Mouse (Mus musculus) testis, adult 2 months (tissue): ENCODE measurements at regions not wholly inside any gene's neighbourhood (a gene's known extent, or its start where the extent isn't known, plus 50 kb on each side); places are given as distances from the start of the nearest gene placed in this dataset.
A peak's percentile ranks its signal among the peaks of the same experiment; 100 is the strongest.

Experiments
- H3K27ac ChIP-seq: fragments of 200-500 bp; 2 replicates; pipeline ENCODE4 v1.5.1; 2012; ENCODE audit warnings: low read depth, low read length; ENCODE audit not compliant: control insufficient read depth, insufficient read depth
- H3K27me3 ChIP-seq: fragments of 200-500 bp; 2 replicates; pipeline ENCODE4 v1.6.1; 2012; ENCODE audit warnings: mild to moderate bottlenecking, low read length, moderate library complexity; ENCODE audit not compliant: control insufficient read depth, insufficient read depth
- H3K36me3 ChIP-seq: fragments of 200-500 bp; 2 replicates; pipeline ENCODE4 v1.6.1; 2012; ENCODE audit warnings: mild to moderate bottlenecking, low read length; ENCODE audit not compliant: control insufficient read depth, insufficient read depth
- H3K4me1 ChIP-seq: fragments of 200-500 bp; 2 replicates; pipeline ENCODE4 v1.6.1; 2012; ENCODE audit warnings: low read length; ENCODE audit not compliant: control insufficient read depth, insufficient read depth
- H3K4me3 ChIP-seq: fragments of 200-500 bp; 2 replicates; pipeline ENCODE4 v1.5.1; 2012; ENCODE audit warnings: low read depth, mild to moderate bottlenecking, low read length, moderate library complexity, mixed read lengths; ENCODE audit not compliant: control insufficient read depth
- CTCF ChIP-seq: fragments of 200-500 bp; IDR thresholded peaks from 2 replicates; pipeline ENCODE4 v1.5.1; 2012; ENCODE audit warnings: low read depth, mild to moderate bottlenecking, inconsistent platforms, low read length, moderate library complexity; ENCODE audit not compliant: control insufficient read depth, insufficient read depth, insufficient replicate concordance
- POLR2A ChIP-seq: fragments of 200-500 bp; IDR thresholded peaks from 2 replicates; pipeline ENCODE4 v1.6.1; 2012; ENCODE audit warnings: low read depth, mild to moderate bottlenecking, inconsistent platforms, low read length, moderate library complexity; ENCODE audit not compliant: control insufficient read depth

- Histone ChIP-seq H3K4me3 (peak overlapping the region; percentile 28), H3K36me3 (no peaks in the 10 kb centered on the region), H3K27ac (0 out of 2 replicates have a peak overlapping the region, but pooled peaks have one; percentile 21), H3K27me3 (no peaks in the 10 kb centered on the region), H3K4me1 (peaks cover 6% of the 10 kb centered on the region)
- TF ChIP-seq POLR2A, result no peak
- no peak for TF ChIP-seq CTCF
These were observed 208.4 kb upstream of the Tgfbr2 start for GRCm38 (mm10) chr9:116383411-116384101.

DNA sequence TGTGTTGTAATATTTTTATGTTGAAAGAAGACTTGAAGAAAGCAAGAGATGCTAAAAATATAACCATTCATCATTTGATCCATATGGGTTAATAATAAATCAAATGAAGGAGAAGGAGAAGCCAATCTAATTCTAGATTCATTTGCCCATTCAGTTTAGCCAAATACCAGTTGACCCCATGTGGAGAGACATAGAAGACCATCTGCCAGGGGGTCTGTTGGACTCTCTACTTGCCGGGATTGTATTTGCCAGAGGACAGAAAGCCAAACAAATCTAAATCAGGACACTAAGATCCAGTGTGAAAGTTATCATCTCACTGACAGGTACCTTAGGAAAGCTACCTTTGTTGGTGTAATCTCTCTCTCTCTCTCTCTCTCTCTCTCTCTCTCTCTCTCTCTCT is 202.5 kb upstream of the Tgfbr2 start:
- Histone ChIP-seq H3K27ac (no peak overlapping the region), H3K27me3 (no peaks in the 10 kb centered on the region), H3K4me3 (no peak overlapping the region), H3K4me1 (no peaks in the 10 kb centered on the region), H3K36me3 (no peaks in the 10 kb centered on the region)
- TF ChIP-seq POLR2A, result no peak
- no peak for TF ChIP-seq CTCF

GRCm38 (mm10) chr9:116375658-116376357 is 200.6 kb upstream of the Tgfbr2 start:
- Histone ChIP-seq H3K4me1 (no peaks in the 10 kb centered on the region), H3K27me3 (no peaks in the 10 kb centered on the region), H3K36me3 (no peaks in the 10 kb centered on the region), H3K27ac (no peak overlapping the region), H3K4me3 (no peak overlapping the region)
- TF ChIP-seq POLR2A (no peak), CTCF (no peak)

GRCm38 (mm10) chr9:116374343-116374742 is 199.2 kb upstream of the Tgfbr2 start:
- Histone ChIP-seq H3K4me1 (no peaks in the 10 kb centered on the region), H3K27me3 (no peaks in the 10 kb centered on the region), H3K36me3 (no peaks in the 10 kb centered on the region), H3K4me3 (no peak overlapping the region), H3K27ac (no peak overlapping the region)
- TF ChIP-seq POLR2A (no peak), CTCF (no peak)

- H3K4me1 ChIP-seq, result no peaks in the 10 kb centered on the region
- H3K27me3 ChIP-seq, result no peaks in the 10 kb centered on the region
- no peak for TF ChIP-seq CTCF
- TF ChIP-seq POLR2A, result no peak
- no peak overlapping the region for H3K4me3 ChIP-seq
- H3K36me3 ChIP-seq, result no peaks in the 10 kb centered on the region
- H3K27ac ChIP-seq, result no peak overlapping the region
These were observed 198.2 kb upstream of the Tgfbr2 start for GRCm38 (mm10) chr9:116373396-116373795.

- Histone ChIP-seq H3K27ac (no peak overlapping the region), H3K4me1 (no peaks in the 10 kb centered on the region), H3K4me3 (no peak overlapping the region), H3K27me3 (no peaks in the 10 kb centered on the region), H3K36me3 (no peaks in the 10 kb centered on the region)
- TF ChIP-seq CTCF, result no peak
- no peak for TF ChIP-seq POLR2A
These were observed 194.0 kb upstream of the Tgfbr2 start for GRCm38 (mm10) chr9:116369059-116369718.

- no peak overlapping the region for H3K4me3 ChIP-seq
- H3K36me3 ChIP-seq, result no peaks in the 10 kb centered on the region
- no peak overlapping the region for H3K27ac ChIP-seq
- TF ChIP-seq CTCF (no peak), POLR2A (no peak)
- H3K4me1 ChIP-seq, result no peaks in the 10 kb centered on the region
- H3K27me3 ChIP-seq, result no peaks in the 10 kb centered on the region
These were observed 191.6 kb upstream of the Tgfbr2 start for GRCm38 (mm10) chr9:116366713-116367112.

DNA sequence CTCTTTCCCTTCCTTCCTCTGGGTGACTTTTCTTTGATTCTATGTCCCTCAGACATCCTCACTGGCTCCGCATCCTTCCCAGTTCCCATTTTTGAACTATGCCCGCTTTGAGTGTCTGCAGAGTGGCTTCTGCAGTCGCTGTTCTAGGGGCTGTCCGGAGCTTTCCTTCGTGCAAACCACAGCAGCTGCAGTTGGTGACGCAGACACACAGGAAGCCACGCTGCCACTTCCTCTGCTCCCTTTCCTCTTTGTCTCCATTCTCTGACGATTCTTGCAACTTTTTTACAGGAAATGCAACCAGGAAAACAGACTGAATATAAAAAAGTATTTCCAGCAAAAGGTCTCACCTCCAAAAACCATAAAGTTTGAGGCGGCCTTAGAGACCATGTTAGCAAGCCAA is 191.0 kb upstream of the Tgfbr2 start:
- H3K36me3 ChIP-seq, result no peaks in the 10 kb centered on the region
- H3K27me3 ChIP-seq, result no peaks in the 10 kb centered on the region
- H3K4me3 ChIP-seq, result no peak overlapping the region
- no peak overlapping the region for H3K27ac ChIP-seq
- TF ChIP-seq POLR2A, result no peak
- TF ChIP-seq CTCF, result no peak
- no peaks in the 10 kb centered on the region for H3K4me1 ChIP-seq
